Mouse (Mus musculus) kidney, adult 8-10 months (tissue): ENCODE measurements around the gene Wfikkn2.
A peak's percentile ranks its signal among the peaks of the same experiment; 100 is the strongest.

Experiments
- DNase-seq, 2 experiments: peaks; one replicate each; pipeline ENCODE4 v3.0.0; 2022

Gene Wfikkn2

GRCm38 (mm10) chr11:94216247-94216646 lies 29.6 kb downstream of the Wfikkn2 start:
- DNase-seq = no peak

- DNase-seq = no peak
Observed at GRCm38 (mm10) chr11:94215581-94215980, 30.2 kb downstream of the Wfikkn2 start.

GRCm38 (mm10) chr11:94213735-94214594 lies 31.8 kb downstream of the Wfikkn2 start:
- peak in 1 of 2 experiments; percentile 39 for DNase-seq

- DNase-seq = no peak
Observed at GRCm38 (mm10) chr11:94212997-94213396, 32.8 kb downstream of the Wfikkn2 start.

- peak in 1 of 2 experiments; percentile 36 for DNase-seq
Observed at GRCm38 (mm10) chr11:94212489-94212836, 33.3 kb downstream of the Wfikkn2 start.

GRCm38 (mm10) chr11:94211651-94212488 lies 33.9 kb downstream of the Wfikkn2 start:
- peak; percentile 66 to 75 for DNase-seq

- DNase-seq = peak; percentile 97 to 99
Observed at GRCm38 (mm10) chr11:94211124-94211603, 34.6 kb downstream of the Wfikkn2 start, which contains the start of gene Tob1. Tob1 (plus strand) TSS chr11:94211454.

- peak; percentile 95 to 97 for DNase-seq
Observed at GRCm38 (mm10) chr11:94210191-94211086, 35.4 kb downstream of the Wfikkn2 start.

GRCm38 (mm10) chr11:94209695-94210131 lies 36.1 kb downstream of the Wfikkn2 start:
- DNase-seq = no peak

GRCm38 (mm10) chr11:94208811-94209675 lies 36.8 kb downstream of the Wfikkn2 start:
- no peak for DNase-seq

- no peak for DNase-seq
Observed at GRCm38 (mm10) chr11:94206398-94207114, 39.2 kb downstream of the Wfikkn2 start.

- no peak for DNase-seq
Observed at GRCm38 (mm10) chr11:94203066-94203465, 42.7 kb downstream of the Wfikkn2 start.

- DNase-seq = no peak
Observed at GRCm38 (mm10) chr11:94202106-94202505, 43.7 kb downstream of the Wfikkn2 start.

- no peak for DNase-seq
Observed at GRCm38 (mm10) chr11:94200422-94200821, 45.4 kb downstream of the Wfikkn2 start.

- DNase-seq = no peak
Observed at GRCm38 (mm10) chr11:94199771-94200170, 46.0 kb downstream of the Wfikkn2 start.

- DNase-seq = no peak
Observed at GRCm38 (mm10) chr11:94198405-94199146, 47.2 kb downstream of the Wfikkn2 start.

GRCm38 (mm10) chr11:94196311-94196710 lies 49.5 kb downstream of the Wfikkn2 start:
- DNase-seq = peak; percentile 56 to 62

- DNase-seq = no peak
Observed at GRCm38 (mm10) chr11:94193109-94193508, 52.7 kb downstream of the Wfikkn2 start.

GRCm38 (mm10) chr11:94190665-94191064 lies 55.1 kb downstream of the Wfikkn2 start:
- no peak for DNase-seq

GRCm38 (mm10) chr11:94189579-94189978 lies 56.2 kb downstream of the Wfikkn2 start:
- no peak for DNase-seq
